Mouse (Mus musculus): ENCODE data around the gene 4931428F04Rik. TPM values are rescaled to one million over a fixed set of nuclear protein-coding genes. Genes with fewer than 3 reads are reported as not detected.
"Not testable (repeated sequence)": the region's sequence is repeated elsewhere in the genome, so short reads cannot be mapped to it uniquely, and the experiment has no call there.

Gene 4931428F04Rik
- polyA plus RNA-seq, 1 experiment from 2014 or later = 12.6 TPM

GRCm38 (mm10) chr8:105254152-105254965 lies 35.3 kb downstream of the 4931428F04Rik start:
- H3K4me2 ChIP-seq = peak overlapping the region; percentile 100
- peak overlapping the region; percentile 71 for H3K4me3 ChIP-seq (replicated peaks)
- peak overlapping the region; percentile 85 for H3K27ac ChIP-seq
- no peaks in the 10 kb centered on the region for H3K9me3 ChIP-seq (replicated peaks)
- peaks cover 37% of the 10 kb centered on the region for H3K36me3 ChIP-seq
- H3K9ac ChIP-seq = peak overlapping the region; percentile 65
- peaks cover 33% of the 10 kb centered on the region for H3K4me1 ChIP-seq
- H3K27me3 ChIP-seq = peaks cover 43% of the 10 kb centered on the region
- WGBS = under 1% methylated on average over 74 of the region's 74 CpGs
- ATAC-seq (replicated peaks; ENCODE audit: low FRiP score) = peak; percentile 85

- H3K36me3 ChIP-seq = peaks cover 43% of the 10 kb centered on the region
- H3K27me3 ChIP-seq = peaks cover 37% of the 10 kb centered on the region
- no peak overlapping the region for H3K9ac ChIP-seq
- no peaks in the 10 kb centered on the region for H3K9me3 ChIP-seq (replicated peaks)
- WGBS = 35% methylated on average over 20 of the region's 20 CpGs
- peaks cover 27% of the 10 kb centered on the region for H3K4me1 ChIP-seq
- H3K27ac ChIP-seq = no peak overlapping the region
- ATAC-seq (replicated peaks; ENCODE audit: low FRiP score) = peak; percentile 13; the same call in 1 of the 2 replicates
- peak overlapping the region; percentile 100 for H3K4me2 ChIP-seq
- peak overlapping the region; percentile 71 for H3K4me3 ChIP-seq (replicated peaks)
Observed at GRCm38 (mm10) chr8:105253766-105254151, 35.9 kb downstream of the 4931428F04Rik start.

GRCm38 (mm10) chr8:105252680-105253537 lies 36.8 kb downstream of the 4931428F04Rik start:
- Histone ChIP-seq H3K27me3 (peaks cover 29% of the 10 kb centered on the region), H3K9me3 (replicated peaks) (no peaks in the 10 kb centered on the region), H3K4me1 (peaks cover 23% of the 10 kb centered on the region), H3K36me3 (peaks cover 52% of the 10 kb centered on the region), H3K9ac (no peak overlapping the region), H3K27ac (no peak overlapping the region), H3K4me3 (replicated peaks) (peak overlapping the region; percentile 71; the same call in 1 of the 2 replicates), H3K4me2 (no peak overlapping the region)
- 90% methylated on average over 10 of the region's 10 CpGs for WGBS
- no peak for ATAC-seq (replicated peaks; ENCODE audit: low FRiP score)

GRCm38 (mm10) chr8:105251954-105252353 lies 37.7 kb downstream of the 4931428F04Rik start:
- no peak overlapping the region for H3K9ac ChIP-seq
- H3K36me3 ChIP-seq = peaks cover 61% of the 10 kb centered on the region
- no peak for ATAC-seq (replicated peaks; ENCODE audit: low FRiP score)
- H3K27ac ChIP-seq = no peak overlapping the region
- peaks cover 22% of the 10 kb centered on the region for H3K27me3 ChIP-seq
- WGBS = 94% methylated on average over 6 of the region's 6 CpGs
- no peaks in the 10 kb centered on the region for H3K9me3 ChIP-seq (replicated peaks)
- no peak overlapping the region for H3K4me2 ChIP-seq
- peaks cover 23% of the 10 kb centered on the region for H3K4me1 ChIP-seq
- no peak overlapping the region for H3K4me3 ChIP-seq (replicated peaks)

GRCm38 (mm10) chr8:105241016-105241415 lies 48.6 kb downstream of the 4931428F04Rik start:
- Histone ChIP-seq H3K27ac (no peak overlapping the region), H3K9ac (no peak overlapping the region), H3K36me3 (peaks cover 63% of the 10 kb centered on the region), H3K9me3 (replicated peaks) (no peaks in the 10 kb centered on the region), H3K4me1 (no peaks in the 10 kb centered on the region), H3K4me3 (replicated peaks) (no peak overlapping the region), H3K4me2 (no peak overlapping the region), H3K27me3 (no peaks in the 10 kb centered on the region)
- 95% methylated on average over 7 of the region's 7 CpGs for WGBS
- ATAC-seq (replicated peaks; ENCODE audit: low FRiP score) = no peak

- Histone ChIP-seq H3K9ac (no peak overlapping the region), H3K4me2 (no peak overlapping the region), H3K27ac (no peak overlapping the region), H3K9me3 (replicated peaks) (no peaks in the 10 kb centered on the region), H3K4me3 (replicated peaks) (no peak overlapping the region), H3K4me1 (no peaks in the 10 kb centered on the region), H3K36me3 (peaks cover 76% of the 10 kb centered on the region), H3K27me3 (no peaks in the 10 kb centered on the region)
- no peak for ATAC-seq (replicated peaks; ENCODE audit: low FRiP score)
- WGBS = 83% methylated on average over 14 of the region's 14 CpGs
Observed at GRCm38 (mm10) chr8:105237442-105238142, 52.1 kb downstream of the 4931428F04Rik start.

GRCm38 (mm10) chr8:105235206-105235605 lies 54.5 kb downstream of the 4931428F04Rik start:
- no peak for ATAC-seq (replicated peaks; ENCODE audit: low FRiP score)

GRCm38 (mm10) chr8:105233126-105233935 lies 56.3 kb downstream of the 4931428F04Rik start:
- Histone ChIP-seq H3K27ac (no peak overlapping the region), H3K4me3 (replicated peaks) (no peak overlapping the region), H3K9me3 (replicated peaks) (no peaks in the 10 kb centered on the region), H3K4me1 (no peaks in the 10 kb centered on the region), H3K36me3 (peaks cover 39% of the 10 kb centered on the region), H3K9ac (no peak overlapping the region), H3K4me2 (no peak overlapping the region), H3K27me3 (no peaks in the 10 kb centered on the region)
- ATAC-seq (replicated peaks; ENCODE audit: low FRiP score) = no peak
- WGBS = 57% methylated on average over 1 of the region's 1 CpGs

More at GRCm38 (mm10) chr8:105235206-105235605, 54.5 kb downstream of the 4931428F04Rik start:
- Histone ChIP-seq H3K9ac (no peak overlapping the region), H3K4me3 (replicated peaks) (no peak overlapping the region), H3K4me2 (no peak overlapping the region), H3K4me1 (no peaks in the 10 kb centered on the region), H3K27me3 (no peaks in the 10 kb centered on the region), H3K36me3 (peaks cover 58% of the 10 kb centered on the region), H3K9me3 (replicated peaks) (no peaks in the 10 kb centered on the region), H3K27ac (no peak overlapping the region)
- 82% methylated on average over 1 of the region's 1 CpGs for WGBS

- not testable (repeated sequence) for H3K9me3 ChIP-seq (replicated peaks); H3K27me3 ChIP-seq; H3K9ac ChIP-seq; H3K4me1 ChIP-seq; ATAC-seq (replicated peaks; ENCODE audit: low FRiP score); H3K4me3 ChIP-seq (replicated peaks); H3K27ac ChIP-seq; H3K4me2 ChIP-seq
- 90% methylated on average over 4 of the region's 4 CpGs for WGBS
- H3K36me3 ChIP-seq = peaks cover 33% of the 10 kb centered on the region
Observed at GRCm38 (mm10) chr8:105232321-105232693, 57.4 kb downstream of the 4931428F04Rik start.

- no peak for ATAC-seq (replicated peaks; ENCODE audit: low FRiP score)
- no peak overlapping the region for H3K4me3 ChIP-seq (replicated peaks)
- H3K9me3 ChIP-seq (replicated peaks) = no peaks in the 10 kb centered on the region
- H3K27ac ChIP-seq = no peak overlapping the region
- H3K4me2 ChIP-seq = no peak overlapping the region
- 85% methylated on average over 12 of the region's 12 CpGs for WGBS
- no peaks in the 10 kb centered on the region for H3K27me3 ChIP-seq
- peaks cover 32% of the 10 kb centered on the region for H3K36me3 ChIP-seq
- no peak overlapping the region for H3K9ac ChIP-seq
- H3K4me1 ChIP-seq = no peaks in the 10 kb centered on the region
Observed at GRCm38 (mm10) chr8:105231503-105232320, 58.0 kb downstream of the 4931428F04Rik start.

All from kidney, embryonic 15.5 days (tissue).